Mouse (Mus musculus) thymus, adult 2 months (tissue): ENCODE measurements around the gene Strn.

ENCODE experiments used
- CTCF ChIP-seq: fragments of 200-500 bp; IDR thresholded peaks from 2 replicates; pipeline ENCODE4 v1.5.1; 2012; ENCODE audit warnings: mild to moderate bottlenecking, control low read depth, low read length, moderate library complexity, borderline replicate concordance; ENCODE audit not compliant: control insufficient read depth, poor library complexity, insufficient read depth; ENCODE audit errors: extremely low read depth
- POLR2A ChIP-seq: fragments of 200-500 bp; IDR thresholded peaks from 2 replicates; pipeline ENCODE4 v1.6.1; 2012; ENCODE audit warnings: mild to moderate bottlenecking, low read length, control low read depth, moderate library complexity; ENCODE audit not compliant: control insufficient read depth, poor library complexity, insufficient read depth; ENCODE audit errors: extremely low read depth

DNA sequence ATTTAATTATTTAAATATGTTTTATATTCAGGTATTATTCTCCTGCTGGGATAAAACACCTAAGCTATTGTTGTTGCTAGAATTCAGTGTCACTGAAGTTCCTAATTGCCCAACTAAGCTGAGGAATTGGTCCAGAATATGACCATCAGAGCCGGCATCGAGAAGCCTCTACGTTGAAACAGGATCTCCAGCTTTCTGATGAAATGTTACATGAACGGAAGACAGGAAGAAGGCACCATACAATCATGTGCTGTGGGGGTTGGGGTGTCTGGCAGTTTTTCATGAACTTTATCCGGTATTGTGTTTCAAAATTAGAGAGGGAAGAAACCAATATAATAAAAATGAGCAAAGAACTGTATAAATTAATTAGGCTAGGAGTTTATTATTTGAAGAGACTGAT lies 26.3 kb upstream of the Strn start:
- no peak for TF ChIP-seq CTCF
- TF ChIP-seq POLR2A = no peak
